Mouse (Mus musculus) macrophage (primary cell): ENCODE measurements around the gene Slc17a8. TPM values are rescaled to one million over a fixed set of nuclear protein-coding genes. Genes with fewer than 3 reads are reported as not detected.
"Not testable (repeated sequence)": the region's sequence is repeated elsewhere in the genome, so short reads cannot be mapped to it uniquely, and the experiment has no call there.

Experiments
- H3K27ac ChIP-seq: fragments of 350-480 bp; formaldehyde crosslinking; 2 replicates; pipeline ENCODE4 v1.9.0; 2021
- H3K36me3 ChIP-seq: fragments of 350-480 bp; formaldehyde crosslinking; 2 replicates; pipeline ENCODE4 v1.9.0; 2021; ENCODE audit errors: inconsistent target
- H3K4me3 ChIP-seq: fragments of 350-480 bp; formaldehyde crosslinking; 2 replicates; pipeline ENCODE4 v1.9.0; 2021; ENCODE audit errors: inconsistent target
- H3K79me2 ChIP-seq: fragments of 350-480 bp; formaldehyde crosslinking; 2 replicates; pipeline ENCODE4 v1.9.0; 2021; ENCODE audit errors: inconsistent target
- WGBS: methylation state at CpG from one replicate; pipeline ENCODE4 v1.1.7; 2026; ENCODE audit warnings: inconsistent platforms; ENCODE audit not compliant: missing documents; 5-methylcytosine and 5-hydroxymethylcytosine counted together
- polyA plus RNA-seq: library from polyadenylated mRNA; stranded (reverse); fragments of 250-400 nt; gene quantifications from 3 replicates; pipeline ENCODE4 v1.2.4, GENCODE M21; 2018; ENCODE audit warnings: inconsistent platforms
- total RNA-seq, 78 experiments: library from RNA; depleted of rRNA; stranded (reverse); fragments of 250-400 nt; gene quantifications; 1 replicate in 9 of 78; 2 replicates in 24 of 78; 3 replicates in 43 of 78; 4 replicates in 2 of 78; pipeline ENCODE4 v1.2.4; 2018; ENCODE audit warnings: inconsistent platforms in 56 of 78

Gene Slc17a8
- under 1 TPM in 21 of 26 experiments, not detected in 5; 0.13 to 0.92 (median 0.44) TPM for total RNA-seq (2018; cell fraction: chromatin; rRNA removed)
- total RNA-seq (2018; cell fraction: cytosol; rRNA removed) = under 1 TPM; 0.11 to 0.38 (median 0.20) TPM
- under 1 TPM in 25 of 26 experiments, not detected in 1; 0.09 to 0.75 (median 0.30) TPM for total RNA-seq (2018; cell fraction: nucleus; rRNA removed)
- 0.08 to 0.33 TPM (median 0.22 TPM) in 3 replicates for polyA plus RNA-seq

- Histone ChIP-seq H3K79me2 (no peaks in the 10 kb centered on the region), H3K36me3 (no peaks in the 10 kb centered on the region), H3K27ac (no peak within 1 kb of the TSS), H3K4me3 (no peak within 1 kb of the TSS)
- WGBS = 88% methylated on average over 7 of the region's 7 CpGs
These were observed at the start of gene Slc17a8 for GRCm38 (mm10) chr10:89621129-89621528. Gene Slc17a8, minus strand, starts transcription at chr10:89621253.

GRCm38 (mm10) chr10:89670371-89670770 is 49.3 kb upstream of the Slc17a8 start:
- not testable (repeated sequence) for H3K27ac ChIP-seq, H3K4me3 ChIP-seq
- WGBS = 82% methylated on average over 5 of the region's 5 CpGs
- Histone ChIP-seq H3K79me2 (peaks cover 49% of the 10 kb centered on the region; the same call in 1 of the 2 replicates), H3K36me3 (peaks cover 25% of the 10 kb centered on the region)

- Histone ChIP-seq H3K27ac (no peak overlapping the region), H3K36me3 (peaks cover 32% of the 10 kb centered on the region), H3K4me3 (no peak overlapping the region), H3K79me2 (peaks cover 29% of the 10 kb centered on the region; the same call in 1 of the 2 replicates)
- WGBS = 97% methylated on average over 7 of the region's 7 CpGs
These were observed 46.5 kb upstream of the Slc17a8 start for GRCm38 (mm10) chr10:89667571-89667970.

GRCm38 (mm10) chr10:89665679-89666078 is 44.6 kb upstream of the Slc17a8 start:
- Histone ChIP-seq H3K4me3 (no peak overlapping the region), H3K36me3 (peaks cover 44% of the 10 kb centered on the region), H3K79me2 (peaks cover 15% of the 10 kb centered on the region; the same call in 1 of the 2 replicates), H3K27ac (no peak overlapping the region)
- WGBS = 94% methylated on average over 9 of the region's 9 CpGs

- H3K36me3 ChIP-seq = peaks cover 46% of the 10 kb centered on the region
- H3K4me3 ChIP-seq = no peak overlapping the region
- peaks cover 10% of the 10 kb centered on the region; the same call in 1 of the 2 replicates for H3K79me2 ChIP-seq
- WGBS = 93% methylated on average over 7 of the region's 8 CpGs
- no peak overlapping the region for H3K27ac ChIP-seq
These were observed 44.1 kb upstream of the Slc17a8 start for GRCm38 (mm10) chr10:89664977-89665645.

- Histone ChIP-seq H3K4me3 (no peak overlapping the region), H3K36me3 (peaks cover 74% of the 10 kb centered on the region)
- WGBS = 90% methylated on average over 5 of the region's 5 CpGs
These were observed 35.3 kb upstream of the Slc17a8 start for GRCm38 (mm10) chr10:89656366-89656765.

GRCm38 (mm10) chr10:89652912-89653311 is 31.9 kb upstream of the Slc17a8 start:
- WGBS = 89% methylated on average over 8 of the region's 8 CpGs
- Histone ChIP-seq H3K4me3 (no peak overlapping the region), H3K36me3 (peaks cover 69% of the 10 kb centered on the region), H3K79me2 (no peaks in the 10 kb centered on the region), H3K27ac (no peak overlapping the region)

More at GRCm38 (mm10) chr10:89656366-89656765, 35.3 kb upstream of the Slc17a8 start:
- no peak overlapping the region for H3K27ac ChIP-seq
- no peaks in the 10 kb centered on the region for H3K79me2 ChIP-seq

GRCm38 (mm10) chr10:89651691-89652090 is 30.6 kb upstream of the Slc17a8 start:
- Histone ChIP-seq H3K36me3 (peaks cover 62% of the 10 kb centered on the region), H3K27ac (no peak overlapping the region), H3K79me2 (no peaks in the 10 kb centered on the region), H3K4me3 (no peak overlapping the region)
- 78% methylated on average over 1 of the region's 1 CpGs for WGBS

GRCm38 (mm10) chr10:89646918-89647317 is 25.9 kb upstream of the Slc17a8 start:
- no peak overlapping the region for H3K4me3 ChIP-seq
- H3K36me3 ChIP-seq = peaks cover 75% of the 10 kb centered on the region
- no peak overlapping the region for H3K27ac ChIP-seq
- 95% methylated on average over 9 of the region's 9 CpGs for WGBS
- no peaks in the 10 kb centered on the region for H3K79me2 ChIP-seq

GRCm38 (mm10) chr10:89637001-89637400 is 15.9 kb upstream of the Slc17a8 start:
- peaks cover 23% of the 10 kb centered on the region for H3K36me3 ChIP-seq

GRCm38 (mm10) chr10:89635018-89635417 is 14.0 kb upstream of the Slc17a8 start:
- 81% methylated on average over 5 of the region's 5 CpGs for WGBS
- Histone ChIP-seq H3K36me3 (peaks cover 5% of the 10 kb centered on the region), H3K27ac (no peak overlapping the region), H3K4me3 (no peak overlapping the region), H3K79me2 (no peaks in the 10 kb centered on the region)

More at GRCm38 (mm10) chr10:89637001-89637400, 15.9 kb upstream of the Slc17a8 start:
- no peaks in the 10 kb centered on the region for H3K79me2 ChIP-seq
- no peak overlapping the region for H3K27ac ChIP-seq
- H3K4me3 ChIP-seq = no peak overlapping the region
- 88% methylated on average over 3 of the region's 3 CpGs for WGBS

GRCm38 (mm10) chr10:89633736-89634426 is 12.8 kb upstream of the Slc17a8 start:
- no peak overlapping the region for H3K27ac ChIP-seq
- WGBS = 95% methylated on average over 7 of the region's 7 CpGs
- no peaks in the 10 kb centered on the region for H3K36me3 ChIP-seq

GRCm38 (mm10) chr10:89633121-89633520 is 12.1 kb upstream of the Slc17a8 start:
- no peak overlapping the region for H3K27ac ChIP-seq
- 95% methylated on average over 4 of the region's 4 CpGs for WGBS
- no peaks in the 10 kb centered on the region for H3K79me2 ChIP-seq
- no peaks in the 10 kb centered on the region for H3K36me3 ChIP-seq
- H3K4me3 ChIP-seq = no peak overlapping the region

More at GRCm38 (mm10) chr10:89633736-89634426, 12.8 kb upstream of the Slc17a8 start:
- H3K79me2 ChIP-seq = no peaks in the 10 kb centered on the region
- no peak overlapping the region for H3K4me3 ChIP-seq

- Histone ChIP-seq H3K79me2 (no peaks in the 10 kb centered on the region), H3K27ac (no peak overlapping the region), H3K36me3 (no peaks in the 10 kb centered on the region), H3K4me3 (no peak overlapping the region)
- WGBS = 87% methylated on average over 5 of the region's 5 CpGs
These were observed 10.8 kb upstream of the Slc17a8 start for GRCm38 (mm10) chr10:89631831-89632230.

- no peak overlapping the region for H3K4me3 ChIP-seq
- H3K79me2 ChIP-seq = no peaks in the 10 kb centered on the region
- H3K27ac ChIP-seq = no peak overlapping the region
- WGBS = 100% methylated on average over 1 of the region's 1 CpGs
- no peaks in the 10 kb centered on the region for H3K36me3 ChIP-seq
These were observed 9.5 kb upstream of the Slc17a8 start for GRCm38 (mm10) chr10:89630564-89630963.
